Mouse (Mus musculus) heart, adult 18-20 months (tissue): Measurements from ENCODE around the gene Sptlc2. TPM values are rescaled to one million over a fixed set of nuclear protein-coding genes. Genes with fewer than 3 reads are reported as not detected.

Source experiments
- DNase-seq, 2 experiments: peaks; one replicate each; pipeline ENCODE4 v3.0.0; 2021 to 2022; ENCODE audit warnings: mixed read lengths in 1 of 2
- total RNA-seq, 2 experiments: library from RNA; stranded (reverse); gene quantifications; 2 replicates each; pipeline ENCODE4 v1.2.3; 2021

Gene Sptlc2
- total RNA-seq, 2 experiments from 2014 or later, result 21.1 to 24.1 TPM

- no peak for DNase-seq
These were observed 9.0 kb upstream of the Sptlc2 start for GRCm38 (mm10) chr12:87397126-87397525.

- no peak for DNase-seq
These were observed 6.2 kb upstream of the Sptlc2 start for GRCm38 (mm10) chr12:87394316-87394715.

GRCm38 (mm10) chr12:87393447-87394145, 5.4 kb upstream of the Sptlc2 start:
- DNase-seq, result peak; percentile 73 to 88

GRCm38 (mm10) chr12:87391355-87391754, 3.2 kb upstream of the Sptlc2 start:
- no peak for DNase-seq

GRCm38 (mm10) chr12:87389231-87389630, 1.1 kb upstream of the Sptlc2 start:
- no peak for DNase-seq

- DNase-seq, result peak; percentile 53
These were observed 709 bp downstream of the Sptlc2 start for GRCm38 (mm10) chr12:87387171-87388121.

- no peak for DNase-seq
These were observed 3.1 kb downstream of the Sptlc2 start for GRCm38 (mm10) chr12:87385051-87385450.

GRCm38 (mm10) chr12:87381380-87381682, 6.8 kb downstream of the Sptlc2 start:
- DNase-seq, result no peak

GRCm38 (mm10) chr12:87380586-87381379, 7.4 kb downstream of the Sptlc2 start:
- DNase-seq, result no peak

- DNase-seq, result no peak
These were observed 8.7 kb downstream of the Sptlc2 start for GRCm38 (mm10) chr12:87379496-87379895.

- peak in 1 of 2 experiments; percentile 25 for DNase-seq
These were observed 14.0 kb downstream of the Sptlc2 start for GRCm38 (mm10) chr12:87374159-87374558.

GRCm38 (mm10) chr12:87369319-87369718, 18.8 kb downstream of the Sptlc2 start:
- no peak for DNase-seq

GRCm38 (mm10) chr12:87368092-87368491, 20.1 kb downstream of the Sptlc2 start:
- no peak for DNase-seq

GRCm38 (mm10) chr12:87365676-87366075, 22.5 kb downstream of the Sptlc2 start:
- DNase-seq, result no peak

- DNase-seq, result no peak
These were observed 26.0 kb downstream of the Sptlc2 start for GRCm38 (mm10) chr12:87362111-87362510.

- DNase-seq, result no peak
These were observed 40.1 kb downstream of the Sptlc2 start for GRCm38 (mm10) chr12:87348029-87348428.

GRCm38 (mm10) chr12:87347511-87347910, 40.6 kb downstream of the Sptlc2 start:
- DNase-seq, result no peak

- DNase-seq, result no peak
These were observed 45.0 kb downstream of the Sptlc2 start for GRCm38 (mm10) chr12:87343084-87343605.

GRCm38 (mm10) chr12:87338082-87338481, 50.1 kb downstream of the Sptlc2 start:
- DNase-seq, result no peak

- DNase-seq, result peak in 1 of 2 experiments; percentile 46
These were observed 53.3 kb downstream of the Sptlc2 start for GRCm38 (mm10) chr12:87334886-87335285.

- DNase-seq, result no peak
These were observed 54.4 kb downstream of the Sptlc2 start for GRCm38 (mm10) chr12:87333794-87334193.

- DNase-seq, result peak in 1 of 2 experiments; percentile 13
These were observed 55.6 kb downstream of the Sptlc2 start for GRCm38 (mm10) chr12:87332511-87332910.
